ENCODE assay signal across 24 mouse cellular contexts in genomic region chr10:42194784-42195183, GRCm38 (mm10).
DNase-seq lines count a peak whose midpoint lies in the region; ATAC-seq and TF ChIP-seq lines count a peak whose summit lies in the region.
"Had no signal": no experiment of that assay in that cellular context is flagged by ENCODE, and none has a peak within 500 bp of the region (broad histone marks: within the 10 kb centered on the region; RNA-seq: fewer than 3 reads in every experiment).

No protein-coding gene starts in this region.

- TF ChIP-seq CTCF in kidney, postnatal 0 days (IDR thresholded peaks at IDR 0.05; ENCODE audit: low read depth) = no peak

- WGBS in kidney, postnatal 0 days = 65% methylated on average over 6 of the region's 6 CpGs
- 80% methylated on average over 6 of the region's 6 CpGs for WGBS in embryonic facial prominence, embryonic 12.5 days
- WGBS in hindbrain, embryonic 10.5 days = 93% methylated on average over 6 of the region's 6 CpGs

- no peak overlapping the region for H3K9ac ChIP-seq in kidney, postnatal 0 days (ENCODE audit: low read depth, low read length)
- no peak overlapping the region for H3K9ac ChIP-seq in embryonic facial prominence, embryonic 12.5 days
- H3K9ac ChIP-seq: heart, embryonic 15.5 days; hindbrain, embryonic 13.5 days; lung, embryonic 15.5 days had no signal

- DNase-seq in kidney, postnatal 0 days (ENCODE audit: low spot score) = no peak
- DNase-seq in kidney, adult 11 months = no peak
- DNase-seq in liver = no peak
- no peak for DNase-seq in layer of hippocampus, postnatal 25 days (ENCODE audit: extremely low spot score in 1 of 2, low spot score in 1 of 2)
- DNase-seq in hindbrain, embryonic 10.5 days (ENCODE audit: low spot score) = no peak
- DNase-seq: adrenal gland, adult 8-10 months; cerebellum, adult 8-10 months; cerebellum, postnatal 25 days; gastrocnemius, postnatal 10 days; heart, adult 11 months; heart, postnatal 36 days; left cerebral cortex, postnatal 4 days; midbrain, embryonic 14.5 days had no signal

- H3K4me1 ChIP-seq in kidney, postnatal 0 days (replicated peaks; ENCODE audit: insufficient read depth, low read length) = peaks cover 20% of the 10 kb centered on the region
- peaks cover 28% of the 10 kb centered on the region; the same call in 1 of the 2 replicates for H3K4me1 ChIP-seq in embryonic facial prominence, embryonic 12.5 days
- peaks cover 40% of the 10 kb centered on the region for H3K4me1 ChIP-seq in hindbrain, embryonic 10.5 days (replicated peaks)

- peaks cover 18% of the 10 kb centered on the region for H3K36me3 ChIP-seq in kidney, postnatal 0 days (ENCODE audit: insufficient read depth, low read length)
- peaks cover 16% of the 10 kb centered on the region for H3K36me3 ChIP-seq in embryonic facial prominence, embryonic 12.5 days
- peaks cover 21% of the 10 kb centered on the region for H3K36me3 ChIP-seq in hindbrain, embryonic 10.5 days

- H3K4me3 ChIP-seq in kidney, postnatal 0 days (replicated peaks; ENCODE audit: low read depth, low read length) = no peak overlapping the region
- no peak overlapping the region for H3K4me3 ChIP-seq in embryonic facial prominence, embryonic 12.5 days
- no peak overlapping the region for H3K4me3 ChIP-seq in hindbrain, embryonic 10.5 days
- H3K4me3 ChIP-seq: erythroblast, embryonic 14.5 days; heart, embryonic 10.5 days; heart, embryonic 15.5 days; hindbrain, embryonic 13.5 days; layer of hippocampus, adult 2 months; lung, embryonic 15.5 days had no signal

- 0 out of 2 replicates have a peak overlapping the region, but pooled peaks have one; percentile 19 for H3K27ac ChIP-seq in kidney, postnatal 0 days
- 0 out of 2 replicates have a peak overlapping the region, but pooled peaks have one; percentile 41 for H3K27ac ChIP-seq in embryonic facial prominence, embryonic 12.5 days
- H3K27ac ChIP-seq in hindbrain, embryonic 10.5 days = no peak overlapping the region
- H3K27ac ChIP-seq: heart, embryonic 10.5 days; heart, embryonic 15.5 days; hindbrain, embryonic 13.5 days; layer of hippocampus, adult 2 months; lung, embryonic 15.5 days had no signal

- no peak for ATAC-seq in kidney, postnatal 0 days (replicated peaks; ENCODE audit: low FRiP score, low read depth)
- no peak for ATAC-seq in embryonic facial prominence, embryonic 12.5 days (ENCODE audit: insufficient number of reproducible peaks, insufficient read depth, low FRiP score, low TSS enrichment)
- ATAC-seq in megakaryocyte, adult 5-6 weeks (ENCODE audit: poor library complexity, severe bottlenecking) = 0 out of 2 replicates have a peak, but pooled peaks have one; percentile 21
- ATAC-seq: CD4-positive, CD25-positive, alpha-beta regulatory T cell, adult 4 months; forebrain, embryonic 16.5 days; intestine, embryonic 16.5 days had no signal

- H3K27me3 ChIP-seq in kidney, postnatal 0 days (ENCODE audit: insufficient read depth, low read length) = no peaks in the 10 kb centered on the region
- no peaks in the 10 kb centered on the region for H3K27me3 ChIP-seq in embryonic facial prominence, embryonic 12.5 days
- H3K27me3 ChIP-seq in hindbrain, embryonic 10.5 days (ENCODE audit: insufficient read depth, poor library complexity, severe bottlenecking) = peaks cover 62% of the 10 kb centered on the region
- H3K27me3 ChIP-seq: heart, embryonic 15.5 days; hindbrain, embryonic 13.5 days; lung, embryonic 15.5 days had no signal

- no peaks in the 10 kb centered on the region for H3K9me3 ChIP-seq in kidney, postnatal 0 days (replicated peaks; ENCODE audit: low read length)
- H3K9me3 ChIP-seq in embryonic facial prominence, embryonic 12.5 days = peaks cover 8% of the 10 kb centered on the region; the same call in 1 of the 2 replicates
- peaks cover 12% of the 10 kb centered on the region; the same call in 1 of the 2 replicates for H3K9me3 ChIP-seq in hindbrain, embryonic 10.5 days
- H3K9me3 ChIP-seq: heart, embryonic 10.5 days; lung, embryonic 15.5 days had no signal

- H3K4me2 ChIP-seq in kidney, postnatal 0 days (ENCODE audit: low read length) = no peak overlapping the region
- H3K4me2 ChIP-seq in embryonic facial prominence, embryonic 12.5 days (replicated peaks) = no peak overlapping the region
- H3K4me2 ChIP-seq: heart, embryonic 15.5 days; hindbrain, embryonic 13.5 days; lung, embryonic 15.5 days had no signal
